Mouse (Mus musculus) heart, embryonic 12.5 days (tissue): Measurements from ENCODE around the gene Plscr1. TPM values are rescaled to one million over a fixed set of nuclear protein-coding genes. Genes with fewer than 3 reads are reported as not detected.

ENCODE experiments used
- ATAC-seq: fragments of 200-750 bp; cut with Nextera tagmentation; 2 replicates; pipeline ENCODE4 v1.8.0; 2017; ENCODE audit warnings: moderate TSS enrichment, moderate library complexity; ENCODE audit not compliant: insufficient number of reproducible peaks, low FRiP score
- H3K27ac ChIP-seq: fragments of 300-500 bp; sonication (generic); 2 replicates; pipeline ENCODE4 v1.5.1; 2016; ENCODE audit warnings: mild to moderate bottlenecking, moderate library complexity; ENCODE audit not compliant: poor library complexity, severe bottlenecking
- H3K27me3 ChIP-seq: fragments of 300-500 bp; sonication (generic); replicated peaks from 2 replicates; pipeline ENCODE4 v1.6.1; 2016; ENCODE audit warnings: mild to moderate bottlenecking, moderate library complexity
- H3K36me3 ChIP-seq: fragments of 300-500 bp; sonication (generic); 2 replicates; pipeline ENCODE4 v1.6.1; 2016; ENCODE audit warnings: mild to moderate bottlenecking, moderate library complexity
- H3K4me1 ChIP-seq: fragments of 300-500 bp; sonication (generic); replicated peaks from 2 replicates; pipeline ENCODE4 v1.6.1; 2016; ENCODE audit warnings: mild to moderate bottlenecking
- H3K4me2 ChIP-seq: fragments of 300-500 bp; sonication (generic); 2 replicates; pipeline ENCODE4 v1.6.1; 2016; ENCODE audit warnings: mild to moderate bottlenecking, moderate library complexity
- H3K4me3 ChIP-seq: fragments of 300-500 bp; sonication (generic); 2 replicates; pipeline ENCODE4 v1.5.1; 2016; ENCODE audit warnings: mild to moderate bottlenecking
- H3K9ac ChIP-seq: fragments of 300-500 bp; sonication (generic); 2 replicates; pipeline ENCODE4 v1.6.1; 2016; ENCODE audit warnings: mild to moderate bottlenecking, moderate library complexity
- H3K9me3 ChIP-seq: fragments of 300-500 bp; sonication (generic); replicated peaks from 2 replicates; pipeline ENCODE4 v1.6.1; 2016; ENCODE audit warnings: mild to moderate bottlenecking, moderate library complexity
- WGBS: fragments of 180-500 bp; shearing (Covaris S2); methylation state at CpG from one replicate; pipeline ENCODE4 v1.1.7; 2016; 5-methylcytosine and 5-hydroxymethylcytosine counted together
- polyA plus RNA-seq: library from polyadenylated mRNA; unstranded; fragments of >200 nt; fragmentation: Nextera tagmentation; extraction: Ambion mirVana; gene quantifications from 2 replicates; pipeline ENCODE4 v1.2.1, GENCODE M21; 2016

Gene Plscr1
- polyA plus RNA-seq, 1 experiment from 2014 or later, result 41.0 TPM

- H3K9me3 ChIP-seq, result no peaks in the 10 kb centered on the region
- no peak overlapping the region for H3K4me3 ChIP-seq
- H3K36me3 ChIP-seq, result no peaks in the 10 kb centered on the region
- no peak overlapping the region for H3K4me2 ChIP-seq
- 38% methylated on average over 1 of the region's 1 CpGs for WGBS
- peaks cover 9% of the 10 kb centered on the region for H3K4me1 ChIP-seq
- no peaks in the 10 kb centered on the region for H3K27me3 ChIP-seq
- no peak overlapping the region for H3K27ac ChIP-seq
- no peak overlapping the region for H3K9ac ChIP-seq
- ATAC-seq, result no peak
Observed at GRCm38 (mm10) chr9:92280048-92280447, 30.5 kb downstream of the Plscr1 start.

- H3K4me2 ChIP-seq, result no peak overlapping the region
- no peaks in the 10 kb centered on the region for H3K27me3 ChIP-seq
- H3K9me3 ChIP-seq, result no peaks in the 10 kb centered on the region
- no peak overlapping the region for H3K27ac ChIP-seq
- no peak overlapping the region for H3K4me3 ChIP-seq
- H3K4me1 ChIP-seq, result no peaks in the 10 kb centered on the region
- 60% methylated on average over 7 of the region's 7 CpGs for WGBS
- no peak for ATAC-seq
- H3K9ac ChIP-seq, result no peak overlapping the region
- H3K36me3 ChIP-seq, result no peaks in the 10 kb centered on the region
Observed at GRCm38 (mm10) chr9:92282563-92283171, 33.1 kb downstream of the Plscr1 start.

GRCm38 (mm10) chr9:92289675-92290074 lies 40.1 kb downstream of the Plscr1 start:
- ATAC-seq, result no peak
- Histone ChIP-seq H3K4me1 (no peaks in the 10 kb centered on the region), H3K36me3 (no peaks in the 10 kb centered on the region), H3K4me2 (no peak overlapping the region), H3K9ac (no peak overlapping the region), H3K27me3 (no peaks in the 10 kb centered on the region), H3K27ac (no peak overlapping the region), H3K9me3 (no peaks in the 10 kb centered on the region), H3K4me3 (no peak overlapping the region)
- 53% methylated on average over 3 of the region's 3 CpGs for WGBS

- no peaks in the 10 kb centered on the region for H3K27me3 ChIP-seq
- ATAC-seq, result no peak
- no peak overlapping the region for H3K4me3 ChIP-seq
- no peak overlapping the region for H3K27ac ChIP-seq
- WGBS, result 66% methylated on average over 2 of the region's 2 CpGs
- no peak overlapping the region for H3K4me2 ChIP-seq
- H3K36me3 ChIP-seq, result no peaks in the 10 kb centered on the region
- H3K4me1 ChIP-seq, result no peaks in the 10 kb centered on the region
- H3K9ac ChIP-seq, result no peak overlapping the region
- no peaks in the 10 kb centered on the region for H3K9me3 ChIP-seq
Observed at GRCm38 (mm10) chr9:92292169-92292568, 42.6 kb downstream of the Plscr1 start.

- H3K27ac ChIP-seq, result no peak overlapping the region
- no peak for ATAC-seq
- H3K4me3 ChIP-seq, result no peak overlapping the region
- H3K36me3 ChIP-seq, result no peaks in the 10 kb centered on the region
- WGBS, result 65% methylated on average over 3 of the region's 3 CpGs
- H3K4me2 ChIP-seq, result no peak overlapping the region
- H3K4me1 ChIP-seq, result no peaks in the 10 kb centered on the region
- no peak overlapping the region for H3K9ac ChIP-seq
- no peaks in the 10 kb centered on the region for H3K27me3 ChIP-seq
- no peaks in the 10 kb centered on the region for H3K9me3 ChIP-seq
Observed at GRCm38 (mm10) chr9:92292922-92293321, 43.4 kb downstream of the Plscr1 start.

- no peak for ATAC-seq
- no peak overlapping the region for H3K27ac ChIP-seq
Observed at GRCm38 (mm10) chr9:92293560-92294548, 44.3 kb downstream of the Plscr1 start.

GRCm38 (mm10) chr9:92298288-92298687 lies 48.7 kb downstream of the Plscr1 start:
- 54% methylated on average over 1 of the region's 1 CpGs for WGBS
- Histone ChIP-seq H3K9me3 (no peaks in the 10 kb centered on the region), H3K36me3 (no peaks in the 10 kb centered on the region), H3K4me2 (no peak overlapping the region), H3K27me3 (no peaks in the 10 kb centered on the region), H3K9ac (no peak overlapping the region), H3K4me1 (no peaks in the 10 kb centered on the region), H3K27ac (no peak overlapping the region), H3K4me3 (no peak overlapping the region)
- ATAC-seq, result no peak

More at GRCm38 (mm10) chr9:92293560-92294548, 44.3 kb downstream of the Plscr1 start:
- Histone ChIP-seq H3K36me3 (no peaks in the 10 kb centered on the region), H3K9ac (no peak overlapping the region), H3K4me3 (no peak overlapping the region), H3K4me1 (no peaks in the 10 kb centered on the region), H3K9me3 (no peaks in the 10 kb centered on the region), H3K27me3 (no peaks in the 10 kb centered on the region), H3K4me2 (no peak overlapping the region)
- WGBS, result 72% methylated on average over 2 of the region's 2 CpGs

- Histone ChIP-seq H3K36me3 (no peaks in the 10 kb centered on the region), H3K9me3 (no peaks in the 10 kb centered on the region), H3K27me3 (no peaks in the 10 kb centered on the region), H3K27ac (no peak overlapping the region), H3K9ac (no peak overlapping the region), H3K4me3 (no peak overlapping the region), H3K4me1 (no peaks in the 10 kb centered on the region), H3K4me2 (no peak overlapping the region)
- no peak for ATAC-seq
- 51% methylated on average over 3 of the region's 3 CpGs for WGBS
Observed at GRCm38 (mm10) chr9:92301213-92301612, 51.7 kb downstream of the Plscr1 start.

GRCm38 (mm10) chr9:92305075-92305474 lies 55.5 kb downstream of the Plscr1 start:
- Histone ChIP-seq H3K4me3 (no peak overlapping the region), H3K27ac (no peak overlapping the region)

GRCm38 (mm10) chr9:92305620-92306220 lies 56.2 kb downstream of the Plscr1 start:
- Histone ChIP-seq H3K27me3 (no peaks in the 10 kb centered on the region), H3K27ac (no peak overlapping the region), H3K4me2 (no peak overlapping the region), H3K4me1 (no peaks in the 10 kb centered on the region), H3K4me3 (no peak overlapping the region), H3K36me3 (no peaks in the 10 kb centered on the region), H3K9ac (no peak overlapping the region), H3K9me3 (no peaks in the 10 kb centered on the region)
- no peak for ATAC-seq
- 83% methylated on average over 8 of the region's 8 CpGs for WGBS

More at GRCm38 (mm10) chr9:92305075-92305474, 55.5 kb downstream of the Plscr1 start:
- no peak overlapping the region for H3K4me2 ChIP-seq
- H3K9me3 ChIP-seq, result no peaks in the 10 kb centered on the region
- no peaks in the 10 kb centered on the region for H3K36me3 ChIP-seq
- 75% methylated on average over 8 of the region's 8 CpGs for WGBS
- ATAC-seq, result no peak
- H3K27me3 ChIP-seq, result no peaks in the 10 kb centered on the region
- no peaks in the 10 kb centered on the region for H3K4me1 ChIP-seq
- no peak overlapping the region for H3K9ac ChIP-seq

- no peak within 1 kb of the TSS for H3K27ac ChIP-seq
- WGBS, result 74% methylated on average over 1 of the region's 1 CpGs
- H3K36me3 ChIP-seq, result no peaks in the 10 kb centered on the region
- no peak for ATAC-seq
- no peaks in the 10 kb centered on the region for H3K4me1 ChIP-seq
- H3K27me3 ChIP-seq, result no peaks in the 10 kb centered on the region
- H3K4me3 ChIP-seq, result no peak within 1 kb of the TSS
- no peak within 1 kb of the TSS for H3K9ac ChIP-seq
- no peaks in the 10 kb centered on the region for H3K9me3 ChIP-seq
- H3K4me2 ChIP-seq, result no peak within 1 kb of the TSS
Observed at GRCm38 (mm10) chr9:92309077-92309476, 59.5 kb downstream of the Plscr1 start, which contains the start of gene 1700057G04Rik. Gene 1700057G04Rik, plus strand, starts transcription at chr9:92309377.
